Mouse (Mus musculus) hindbrain, embryonic 11.5 days (tissue): ENCODE data around the gene Rpl5. TPM values are rescaled to one million over a fixed set of nuclear protein-coding genes. Genes with fewer than 3 reads are reported as not detected.
A peak's percentile ranks its signal among the peaks of the same experiment; 100 is the strongest.

Source experiments
- ATAC-seq: fragments of 200-750 bp; cut with Nextera tagmentation; 2 replicates; pipeline ENCODE4 v1.8.0; 2017; ENCODE audit warnings: mild to moderate bottlenecking, moderate TSS enrichment, moderate library complexity; ENCODE audit not compliant: low FRiP score
- DNase-seq: peaks from one replicate; pipeline ENCODE4 v3.0.0-alpha.2; 2015; ENCODE audit warnings: low spot score
- H3K27ac ChIP-seq: fragments of 300-500 bp; sonication (generic); 2 replicates; pipeline ENCODE4 v1.5.1; 2014; ENCODE audit warnings: mild to moderate bottlenecking, low read depth, low read length
- H3K27me3 ChIP-seq: fragments of 300-500 bp; sonication (generic); 2 replicates; pipeline ENCODE4 v1.6.1; 2014; ENCODE audit warnings: mild to moderate bottlenecking, low read length, moderate library complexity, mixed read lengths; ENCODE audit not compliant: control insufficient read depth, insufficient read depth
- H3K36me3 ChIP-seq: fragments of 300-500 bp; sonication (generic); 2 replicates; pipeline ENCODE4 v1.6.1; 2014; ENCODE audit warnings: mild to moderate bottlenecking, low read length, moderate library complexity, mixed read lengths; ENCODE audit not compliant: control insufficient read depth, insufficient read depth
- H3K4me1 ChIP-seq: fragments of 300-500 bp; sonication (generic); replicated peaks from 2 replicates; pipeline ENCODE4 v1.6.1; 2014; ENCODE audit warnings: low read length, mixed read lengths; ENCODE audit not compliant: control insufficient read depth, insufficient read depth
- H3K4me2 ChIP-seq: fragments of 300-500 bp; sonication (generic); replicated peaks from 2 replicates; pipeline ENCODE4 v1.6.1; 2014; ENCODE audit warnings: mild to moderate bottlenecking, low read depth, low read length
- H3K4me3 ChIP-seq: fragments of 300-500 bp; sonication (generic); 2 replicates; pipeline ENCODE4 v1.5.1; 2014; ENCODE audit warnings: low read depth, low read length
- H3K9ac ChIP-seq: fragments of 300-500 bp; sonication (generic); 2 replicates; pipeline ENCODE4 v1.6.1; 2014; ENCODE audit warnings: low read depth, low read length
- H3K9me3 ChIP-seq: fragments of 300-500 bp; sonication (generic); 2 replicates; pipeline ENCODE4 v1.6.1; 2016; ENCODE audit warnings: low read length; ENCODE audit not compliant: control insufficient read depth
- WGBS: fragments of 180-500 bp; shearing (Covaris S2); extraction: QIAGEN DNeasy Blood & Tissue Kit; methylation state at CpG from one replicate; pipeline ENCODE4 v1.1.7; 2014; 5-methylcytosine and 5-hydroxymethylcytosine counted together
- polyA plus RNA-seq: library from polyadenylated mRNA; unstranded; fragments of >200 nt; fragmentation: Nextera tagmentation; extraction: Ambion mirVana; gene quantifications from 2 replicates; pipeline ENCODE4 v1.2.1, GENCODE M21; 2014

Rpl5 gene
- polyA plus RNA-seq, 1 experiment from 2014 or later = 79.5 TPM

- H3K36me3 ChIP-seq = peaks cover 14% of the 10 kb centered on the region; the same call in 1 of the 2 replicates
- no peak overlapping the region for H3K9ac ChIP-seq
- no peaks in the 10 kb centered on the region for H3K9me3 ChIP-seq
- H3K4me1 ChIP-seq = no peaks in the 10 kb centered on the region
- H3K27me3 ChIP-seq = no peaks in the 10 kb centered on the region
- H3K4me3 ChIP-seq = no peak overlapping the region
- DNase-seq = no peak
- no peak overlapping the region for H3K4me2 ChIP-seq
- ATAC-seq = no peak
- 75% methylated on average over 5 of the region's 5 CpGs for WGBS
- no peak overlapping the region for H3K27ac ChIP-seq
These were observed 9.8 kb downstream of the Rpl5 start for GRCm38 (mm10) chr5:107910084-107910616.

DNA sequence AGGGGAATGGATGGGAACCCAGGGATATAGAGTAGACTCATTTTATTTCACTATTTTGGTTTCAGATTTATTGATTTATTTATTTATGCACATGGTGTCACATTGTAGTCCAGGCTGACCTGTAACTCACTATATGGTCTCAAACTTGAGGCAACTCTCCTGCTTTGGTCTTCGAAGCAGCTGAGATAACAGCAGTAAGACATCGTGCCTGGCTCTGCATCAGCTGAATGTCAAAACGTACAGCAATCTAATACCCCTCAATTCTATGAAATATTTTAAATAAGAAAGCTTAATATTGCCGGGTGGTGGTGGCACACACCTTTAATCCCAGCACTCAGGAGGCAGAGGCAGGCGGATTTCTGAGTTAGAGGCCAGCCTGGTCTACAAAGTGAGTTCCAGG is 10.7 kb downstream of the Rpl5 start:
- H3K4me2 ChIP-seq = no peak overlapping the region
- 89% methylated on average over 5 of the region's 5 CpGs for WGBS
- no peak overlapping the region for H3K9ac ChIP-seq
- DNase-seq (no peak), ATAC-seq (no peak)
- no peak overlapping the region for H3K27ac ChIP-seq
- H3K9me3 ChIP-seq = no peaks in the 10 kb centered on the region
- no peaks in the 10 kb centered on the region for H3K4me1 ChIP-seq
- no peaks in the 10 kb centered on the region for H3K27me3 ChIP-seq
- no peak overlapping the region for H3K4me3 ChIP-seq
- peaks cover 14% of the 10 kb centered on the region; the same call in 1 of the 2 replicates for H3K36me3 ChIP-seq

GRCm38 (mm10) chr5:107915280-107915679 is 15.0 kb downstream of the Rpl5 start:
- DNase-seq (no peak), ATAC-seq (no peak)
- Histone ChIP-seq H3K9me3 (no peaks in the 10 kb centered on the region), H3K4me3 (no peak overlapping the region), H3K27ac (no peak overlapping the region), H3K9ac (no peak overlapping the region), H3K4me1 (no peaks in the 10 kb centered on the region), H3K36me3 (no peaks in the 10 kb centered on the region), H3K27me3 (no peaks in the 10 kb centered on the region), H3K4me2 (no peak overlapping the region)
- 39% methylated on average over 4 of the region's 4 CpGs for WGBS

DNA sequence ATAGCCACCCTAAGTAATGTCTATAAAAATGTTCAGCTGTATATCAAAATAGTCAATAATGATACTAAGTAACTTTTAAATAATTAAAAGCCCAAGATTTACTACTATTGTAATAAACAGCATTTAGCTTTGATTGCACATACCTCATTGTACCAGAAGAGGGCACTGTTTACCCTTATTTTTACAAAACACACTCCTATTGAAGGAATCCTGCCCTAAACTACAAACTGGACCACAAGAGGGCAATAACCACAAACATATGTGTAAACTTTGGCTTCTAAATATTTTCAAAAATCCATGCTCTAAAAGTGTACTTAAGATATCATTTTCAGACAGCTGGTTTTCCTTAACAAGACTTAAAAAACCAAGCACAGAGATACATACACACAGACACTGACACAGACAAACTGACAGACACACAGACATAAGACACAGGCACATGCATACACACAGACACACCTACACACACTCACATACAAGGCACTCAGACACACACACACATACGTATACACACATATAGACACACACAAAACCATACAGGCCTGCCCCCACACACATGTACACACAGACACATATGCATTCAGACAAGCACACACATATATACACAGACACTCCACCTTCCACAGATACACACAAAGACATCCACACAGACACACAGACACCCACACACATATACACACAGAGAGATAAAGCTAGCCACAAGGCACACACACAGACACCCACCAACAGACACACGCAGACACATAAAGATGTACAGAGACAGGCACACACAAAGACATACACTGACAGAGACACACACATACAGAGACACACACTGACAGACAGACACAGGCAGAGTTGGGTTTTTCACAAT is 21.3 kb downstream of the Rpl5 start:
- Histone ChIP-seq H3K36me3 (no peaks in the 10 kb centered on the region), H3K27ac (no peak overlapping the region), H3K27me3 (no peaks in the 10 kb centered on the region), H3K9me3 (no peaks in the 10 kb centered on the region), H3K9ac (no peak overlapping the region), H3K4me3 (no peak overlapping the region), H3K4me2 (no peak overlapping the region), H3K4me1 (no peaks in the 10 kb centered on the region)
- peak; percentile 51; the same call in 1 of the 2 replicates for ATAC-seq
- peak; percentile 69 for DNase-seq
- WGBS = 77% methylated on average over 2 of the region's 2 CpGs

DNA sequence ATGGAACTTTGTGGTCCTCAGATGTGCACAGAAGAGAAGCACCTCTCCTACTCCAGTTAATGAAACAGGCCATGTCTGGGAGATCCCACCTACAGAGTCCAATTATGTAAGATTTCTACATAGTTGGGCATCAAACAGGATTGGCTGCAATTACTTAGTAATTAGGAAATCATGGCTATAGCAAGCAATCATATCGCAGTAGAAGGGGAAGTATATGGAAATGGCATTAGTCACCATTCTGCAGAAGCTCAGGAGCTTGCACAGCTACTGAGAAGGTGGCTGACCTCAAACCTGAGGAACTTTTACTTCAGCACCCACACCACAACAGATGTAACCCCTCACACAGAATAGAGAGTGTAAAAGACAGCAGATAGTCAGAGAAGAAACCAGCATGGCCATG is 22.5 kb downstream of the Rpl5 start:
- H3K9me3 ChIP-seq = no peaks in the 10 kb centered on the region
- ATAC-seq = no peak
- 100% methylated on average over 1 of the region's 1 CpGs for WGBS
- no peak overlapping the region for H3K4me3 ChIP-seq
- H3K9ac ChIP-seq = no peak overlapping the region
- H3K36me3 ChIP-seq = no peaks in the 10 kb centered on the region
- H3K27me3 ChIP-seq = no peaks in the 10 kb centered on the region
- no peak overlapping the region for H3K27ac ChIP-seq
- no peak for DNase-seq
- no peaks in the 10 kb centered on the region for H3K4me1 ChIP-seq
- H3K4me2 ChIP-seq = no peak overlapping the region

DNA sequence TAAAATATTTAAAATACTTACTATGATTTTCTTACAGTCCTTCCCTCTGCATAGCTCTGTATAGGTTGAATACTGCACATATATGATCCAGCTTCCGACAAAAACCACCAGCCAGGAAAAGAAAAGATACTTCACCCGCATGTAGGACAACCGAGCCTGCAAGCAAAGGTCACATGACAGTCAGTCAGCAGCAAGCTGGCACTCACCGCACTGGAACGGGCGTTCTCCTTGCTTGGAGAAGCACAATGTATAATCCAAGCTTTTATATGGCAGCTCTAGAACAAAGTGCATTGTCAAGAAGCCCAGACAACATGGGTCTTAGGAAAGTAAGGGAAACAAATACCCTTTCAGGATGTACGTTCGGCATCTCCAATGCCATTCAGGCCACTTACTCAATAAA is 24.3 kb downstream of the Rpl5 start:
- 78% methylated on average over 8 of the region's 8 CpGs for WGBS
- DNase-seq = no peak
- no peak overlapping the region for H3K4me3 ChIP-seq

GRCm38 (mm10) chr5:107926550-107927249 is 26.4 kb downstream of the Rpl5 start:
- H3K36me3 ChIP-seq = no peaks in the 10 kb centered on the region
- H3K9ac ChIP-seq = no peak overlapping the region
- no peak overlapping the region for H3K27ac ChIP-seq
- ATAC-seq = no peak
- WGBS = 80% methylated on average over 11 of the region's 11 CpGs
- H3K9me3 ChIP-seq = no peaks in the 10 kb centered on the region
- no peaks in the 10 kb centered on the region for H3K27me3 ChIP-seq
- no peak for DNase-seq
- no peak overlapping the region for H3K4me2 ChIP-seq
- no peak overlapping the region for H3K4me3 ChIP-seq
- no peaks in the 10 kb centered on the region for H3K4me1 ChIP-seq

More for the DNA sequence above, 24.3 kb downstream of the Rpl5 start:
- Histone ChIP-seq H3K27me3 (no peaks in the 10 kb centered on the region), H3K9ac (no peak overlapping the region), H3K4me1 (no peaks in the 10 kb centered on the region), H3K9me3 (no peaks in the 10 kb centered on the region), H3K36me3 (no peaks in the 10 kb centered on the region), H3K27ac (no peak overlapping the region), H3K4me2 (no peak overlapping the region)
- ATAC-seq = no peak

- Histone ChIP-seq H3K27ac (no peak overlapping the region), H3K36me3 (no peaks in the 10 kb centered on the region), H3K4me1 (no peaks in the 10 kb centered on the region), H3K27me3 (no peaks in the 10 kb centered on the region), H3K4me2 (no peak overlapping the region), H3K4me3 (no peak overlapping the region), H3K9ac (no peak overlapping the region), H3K9me3 (no peaks in the 10 kb centered on the region)
- DNase-seq (no peak), ATAC-seq (no peak)
- WGBS = 63% methylated on average over 2 of the region's 2 CpGs
These were observed 32.3 kb downstream of the Rpl5 start for GRCm38 (mm10) chr5:107932556-107932955.
